Mouse (Mus musculus) cortical plate, adult 2 months (tissue): ENCODE results near the gene Gapdh.
A peak's percentile ranks its signal among the peaks of the same experiment; 100 is the strongest.

Source experiments
- CTCF ChIP-seq: fragments of 200-500 bp; IDR thresholded peaks from 2 replicates; pipeline ENCODE4 v1.5.1; 2011; ENCODE audit warnings: mild to moderate bottlenecking, control low read depth, low read length; ENCODE audit not compliant: insufficient read depth; ENCODE audit errors: extremely low read depth
- POLR2A ChIP-seq: fragments of 200-500 bp; IDR thresholded peaks from 2 replicates; pipeline ENCODE4 v1.6.1; 2011; ENCODE audit warnings: mild to moderate bottlenecking, low read length, control low read depth; ENCODE audit not compliant: insufficient read depth; ENCODE audit errors: extremely low read depth

DNA sequence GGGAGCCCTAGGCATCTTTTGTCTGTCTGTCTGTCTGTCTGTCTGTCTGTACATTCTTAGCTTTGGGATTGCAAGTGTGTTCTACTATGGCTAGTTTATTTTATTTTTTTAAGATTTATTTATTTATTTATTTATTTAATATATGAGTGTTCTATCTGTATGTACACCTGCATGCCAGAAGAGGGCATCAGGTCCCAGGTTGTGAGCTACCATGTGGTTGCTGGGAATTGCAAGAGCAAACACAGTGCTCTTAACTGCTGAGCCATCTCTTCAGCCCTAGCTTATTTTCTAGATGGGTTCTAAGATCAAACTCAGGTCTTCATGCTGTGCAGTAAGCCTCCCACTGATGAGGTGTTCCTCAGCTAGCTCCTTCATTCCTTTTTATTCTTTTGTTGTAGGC, 11.7 kb downstream of the Gapdh start:
- TF ChIP-seq POLR2A (no peak), CTCF (peak; percentile 23; the same call in 1 of the 2 replicates)
